Mouse (Mus musculus) lung, embryonic 16.5 days (tissue): ENCODE results near the gene Atp5d. TPM values are rescaled to one million over a fixed set of nuclear protein-coding genes. Genes with fewer than 3 reads are reported as not detected.
"Not testable (repeated sequence)": the region's sequence is repeated elsewhere in the genome, so short reads cannot be mapped to it uniquely, and the experiment has no call there.

Experiments used
- ATAC-seq: fragments of 200-750 bp; cut with Nextera tagmentation; 2 replicates; pipeline ENCODE4 v1.8.0; 2017; ENCODE audit warnings: low read depth, mild to moderate bottlenecking, moderate library complexity
- H3K27ac ChIP-seq: fragments of 300-500 bp; sonication (generic); 2 replicates; pipeline ENCODE4 v1.5.1; 2014; ENCODE audit warnings: mild to moderate bottlenecking, control low read depth, low read length
- H3K27me3 ChIP-seq: fragments of 300-500 bp; sonication (generic); 2 replicates; pipeline ENCODE4 v1.6.1; 2014; ENCODE audit warnings: low read depth, low read length, mixed read lengths; ENCODE audit not compliant: control insufficient read depth, insufficient read depth
- H3K36me3 ChIP-seq: fragments of 300-500 bp; sonication (generic); 2 replicates; pipeline ENCODE4 v1.6.1; 2014; ENCODE audit warnings: low read length; ENCODE audit not compliant: control insufficient read depth, insufficient read depth
- H3K4me1 ChIP-seq: fragments of 300-500 bp; sonication (generic); replicated peaks from 2 replicates; pipeline ENCODE4 v1.6.1; 2014; ENCODE audit warnings: low read length, mixed read lengths; ENCODE audit not compliant: control insufficient read depth, insufficient read depth
- H3K4me2 ChIP-seq: fragments of 300-500 bp; sonication (generic); 2 replicates; pipeline ENCODE4 v1.6.1; 2014; ENCODE audit warnings: low read depth, low read length, control low read depth
- H3K4me3 ChIP-seq: fragments of 300-500 bp; sonication (generic); 2 replicates; pipeline ENCODE4 v1.5.1; 2014; ENCODE audit warnings: mild to moderate bottlenecking, low read length, control low read depth
- H3K9ac ChIP-seq: fragments of 300-500 bp; sonication (generic); 2 replicates; pipeline ENCODE4 v1.6.1; 2014; ENCODE audit warnings: low read length, control low read depth
- H3K9me3 ChIP-seq: fragments of 300-500 bp; sonication (generic); 2 replicates; pipeline ENCODE4 v1.6.1; 2016; ENCODE audit warnings: low read length; ENCODE audit not compliant: control insufficient read depth
- WGBS: fragments of 180-500 bp; shearing (Covaris S2); extraction: QIAGEN DNeasy Blood & Tissue Kit; methylation state at CpG from one replicate; pipeline ENCODE4 v1.1.7; 2014; 5-methylcytosine and 5-hydroxymethylcytosine counted together
- polyA plus RNA-seq: library from polyadenylated mRNA; unstranded; fragments of >200 nt; fragmentation: Nextera tagmentation; extraction: Ambion mirVana; gene quantifications from 2 replicates; pipeline ENCODE4 v1.2.1, GENCODE M21; 2015

The Atp5d gene
- polyA plus RNA-seq, 1 experiment from 2014 or later = 534 TPM

DNA sequence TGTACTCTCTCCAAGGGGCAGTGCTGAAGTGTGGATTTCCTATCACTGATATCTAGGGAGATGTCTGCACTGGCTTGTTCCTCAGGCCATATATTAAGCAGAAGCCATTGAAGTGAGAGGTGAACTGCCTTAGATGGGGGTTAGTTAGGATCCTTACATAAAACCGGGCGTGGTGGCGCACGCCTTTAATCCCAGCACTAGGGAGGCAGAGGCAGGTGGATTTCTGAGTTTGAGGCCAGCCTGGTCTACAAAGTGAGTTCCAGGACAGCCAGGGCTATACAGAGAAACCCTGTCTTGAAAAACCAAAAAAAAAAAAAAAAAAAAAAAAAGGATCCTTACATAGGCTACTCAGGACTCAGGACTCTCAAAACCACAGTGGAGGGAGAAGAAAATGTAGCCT lies 27.7 kb downstream of the Atp5d start:
- not testable (repeated sequence) for H3K27ac ChIP-seq, H3K27me3 ChIP-seq, H3K9me3 ChIP-seq, ATAC-seq, H3K4me3 ChIP-seq
- Histone ChIP-seq H3K9ac (peak overlapping the region; percentile 46), H3K4me1 (peaks cover 60% of the 10 kb centered on the region), H3K4me2 (peak overlapping the region; percentile 39; the same call in 1 of the 2 replicates), H3K36me3 (peaks cover 15% of the 10 kb centered on the region)
- 95% methylated on average over 4 of the region's 4 CpGs for WGBS

- Histone ChIP-seq H3K9me3 (no peaks in the 10 kb centered on the region), H3K36me3 (peaks cover 23% of the 10 kb centered on the region), H3K27ac (peak overlapping the region; percentile 99), H3K4me3 (peak overlapping the region; percentile 86), H3K27me3 (no peaks in the 10 kb centered on the region), H3K4me2 (peak overlapping the region; percentile 91), H3K4me1 (peaks cover 54% of the 10 kb centered on the region), H3K9ac (peak overlapping the region; percentile 98)
- peak; percentile 93 for ATAC-seq
- 0% methylated on average over 53 of the region's 55 CpGs for WGBS
Measured at GRCm38 (mm10) chr10:80167460-80168037, 29.1 kb downstream of the Atp5d start.

DNA sequence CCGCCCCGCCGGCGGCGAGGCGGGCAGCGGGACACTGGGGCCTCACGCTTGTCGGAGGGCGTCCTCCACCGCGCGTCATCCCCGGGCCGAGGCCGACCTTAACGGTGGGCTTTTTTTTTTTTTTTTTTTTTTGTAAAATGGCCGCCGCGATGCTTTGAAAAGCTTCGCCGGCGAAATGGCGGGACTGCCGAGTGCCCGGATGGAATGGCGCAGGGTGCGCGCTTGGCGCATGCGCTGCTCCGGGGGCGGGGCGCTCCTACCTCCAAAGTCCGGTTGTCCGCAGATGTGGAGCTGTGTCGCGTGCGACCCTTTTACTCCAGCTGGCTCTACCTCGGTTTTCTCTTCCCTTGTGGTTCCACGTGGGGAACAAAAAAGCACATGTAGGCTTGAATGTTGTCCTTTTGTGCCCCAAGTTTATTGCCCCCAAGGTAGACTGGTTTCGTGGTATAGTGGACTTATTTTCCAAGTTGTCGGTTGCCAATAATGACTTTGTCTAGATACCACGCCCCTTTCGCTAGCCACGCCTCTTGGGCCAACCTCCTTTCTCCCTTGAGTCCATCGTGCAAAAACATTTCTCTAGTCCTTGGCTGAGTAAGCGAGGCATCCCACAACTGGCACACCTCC lies 29.7 kb downstream of the Atp5d start:
- Histone ChIP-seq H3K9ac (peak overlapping the region; percentile 98), H3K27me3 (no peaks in the 10 kb centered on the region), H3K4me1 (peaks cover 48% of the 10 kb centered on the region), H3K27ac (peak overlapping the region; percentile 99), H3K9me3 (no peaks in the 10 kb centered on the region), H3K4me2 (peak overlapping the region; percentile 91), H3K4me3 (peak overlapping the region; percentile 86), H3K36me3 (peaks cover 23% of the 10 kb centered on the region)
- WGBS = under 1% methylated on average over 44 of the region's 48 CpGs
- ATAC-seq = peak; percentile 59

DNA sequence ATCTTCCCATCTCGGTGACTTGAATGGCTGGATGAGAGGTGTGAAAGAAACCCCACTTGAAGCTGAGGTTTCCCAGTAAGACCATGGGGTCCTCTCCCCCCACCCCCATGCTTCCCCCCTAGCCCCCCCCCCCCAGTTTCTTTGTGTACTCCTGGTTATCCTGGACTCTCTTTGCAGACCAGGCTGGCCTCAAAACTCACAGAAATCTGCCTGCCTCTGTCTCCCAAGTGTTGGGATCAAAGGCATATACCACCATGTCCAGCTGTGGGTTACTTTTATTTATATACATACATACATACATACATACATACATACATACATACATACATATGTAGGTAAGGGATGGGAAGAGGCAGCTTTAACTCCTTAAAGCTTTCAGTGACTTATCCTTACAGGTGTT lies 30.6 kb downstream of the Atp5d start:
- H3K9ac ChIP-seq = peak overlapping the region; percentile 98
- peak overlapping the region; percentile 99 for H3K27ac ChIP-seq
- H3K4me3 ChIP-seq = peak overlapping the region; percentile 86
- 40% methylated on average over 1 of the region's 1 CpGs for WGBS
- no peaks in the 10 kb centered on the region for H3K9me3 ChIP-seq
- peak overlapping the region; percentile 91 for H3K4me2 ChIP-seq
- ATAC-seq = no peak
- no peaks in the 10 kb centered on the region for H3K27me3 ChIP-seq
- peaks cover 23% of the 10 kb centered on the region for H3K36me3 ChIP-seq
- peaks cover 43% of the 10 kb centered on the region for H3K4me1 ChIP-seq

- Histone ChIP-seq H3K9ac (0 out of 2 replicates have a peak overlapping the region, but pooled peaks have one; percentile 43), H3K36me3 (peaks cover 23% of the 10 kb centered on the region), H3K27ac (no peak overlapping the region), H3K9me3 (no peaks in the 10 kb centered on the region), H3K4me3 (no peak overlapping the region), H3K4me1 (peaks cover 37% of the 10 kb centered on the region), H3K4me2 (no peak overlapping the region), H3K27me3 (no peaks in the 10 kb centered on the region)
- 85% methylated on average over 7 of the region's 7 CpGs for WGBS
- no peak for ATAC-seq
Measured at GRCm38 (mm10) chr10:80169651-80170050, 31.2 kb downstream of the Atp5d start.

DNA sequence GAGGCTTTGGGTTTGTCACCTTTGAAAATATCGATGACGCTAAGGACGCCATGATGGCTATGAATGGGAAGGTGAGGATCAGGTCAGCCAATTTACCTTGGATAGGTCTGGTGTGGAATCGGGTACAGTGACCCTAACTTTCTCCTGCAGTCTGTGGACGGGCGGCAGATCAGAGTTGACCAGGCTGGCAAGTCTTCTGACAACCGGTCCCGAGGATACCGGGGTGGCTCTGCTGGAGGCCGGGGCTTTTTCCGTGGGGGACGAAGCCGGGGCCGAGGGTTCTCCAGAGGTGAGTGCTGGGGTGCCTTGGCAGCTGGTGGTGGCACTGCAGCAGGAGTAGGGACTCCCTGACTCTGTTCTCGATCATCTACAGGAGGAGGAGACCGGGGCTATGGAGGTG lies 31.6 kb downstream of the Atp5d start:
- no peaks in the 10 kb centered on the region for H3K27me3 ChIP-seq
- H3K9ac ChIP-seq = no peak overlapping the region
- 92% methylated on average over 16 of the region's 16 CpGs for WGBS
- H3K4me2 ChIP-seq = no peak overlapping the region
- ATAC-seq = no peak
- no peak overlapping the region for H3K27ac ChIP-seq
- H3K36me3 ChIP-seq = peaks cover 23% of the 10 kb centered on the region
- H3K4me3 ChIP-seq = no peak overlapping the region
- H3K9me3 ChIP-seq = no peaks in the 10 kb centered on the region
- H3K4me1 ChIP-seq = peaks cover 35% of the 10 kb centered on the region

GRCm38 (mm10) chr10:80170601-80171021 lies 32.2 kb downstream of the Atp5d start:
- H3K9me3 ChIP-seq = no peaks in the 10 kb centered on the region
- peaks cover 23% of the 10 kb centered on the region for H3K36me3 ChIP-seq
- no peak overlapping the region for H3K4me2 ChIP-seq
- H3K27me3 ChIP-seq = no peaks in the 10 kb centered on the region
- H3K4me3 ChIP-seq = no peak overlapping the region
- H3K27ac ChIP-seq = no peak overlapping the region
- H3K9ac ChIP-seq = no peak overlapping the region
- peaks cover 30% of the 10 kb centered on the region for H3K4me1 ChIP-seq
- no peak for ATAC-seq
- WGBS = 92% methylated on average over 19 of the region's 19 CpGs

DNA sequence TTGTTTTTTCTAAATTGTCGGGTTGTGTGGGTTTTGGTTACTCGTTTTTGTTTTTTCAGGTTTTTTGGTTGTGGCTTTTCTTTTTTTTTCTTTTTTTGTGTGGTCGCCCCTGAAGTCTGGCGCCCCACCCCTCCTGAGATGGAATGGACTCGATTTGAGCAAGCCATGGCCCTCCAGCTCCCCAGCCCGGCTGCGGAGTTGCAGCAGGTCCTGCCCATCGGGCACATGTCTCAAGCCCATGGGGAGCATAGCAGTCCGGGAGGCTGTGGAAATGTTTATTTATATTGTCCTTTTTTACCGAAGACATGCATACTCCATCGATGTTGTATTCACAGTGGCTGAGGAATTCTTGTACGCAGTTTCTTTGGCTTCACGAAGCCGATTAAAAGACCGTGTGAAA lies 32.8 kb downstream of the Atp5d start:
- WGBS = 70% methylated on average over 15 of the region's 15 CpGs
- no peak for ATAC-seq
- H3K4me3 ChIP-seq = no peak overlapping the region
- no peak overlapping the region for H3K4me2 ChIP-seq
- H3K9me3 ChIP-seq = no peaks in the 10 kb centered on the region
- H3K27me3 ChIP-seq = no peaks in the 10 kb centered on the region
- H3K27ac ChIP-seq = no peak overlapping the region
- H3K9ac ChIP-seq = no peak overlapping the region
- H3K36me3 ChIP-seq = peaks cover 23% of the 10 kb centered on the region
- H3K4me1 ChIP-seq = peaks cover 27% of the 10 kb centered on the region

- Histone ChIP-seq H3K9ac (peak overlapping the region; percentile 60; the same call in 1 of the 2 replicates), H3K36me3 (peaks cover 23% of the 10 kb centered on the region), H3K4me3 (peak overlapping the region; percentile 53; the same call in 1 of the 2 replicates), H3K9me3 (no peaks in the 10 kb centered on the region), H3K27ac (peak overlapping the region; percentile 76), H3K4me1 (peaks cover 21% of the 10 kb centered on the region), H3K27me3 (no peaks in the 10 kb centered on the region), H3K4me2 (peak overlapping the region; percentile 53)
- WGBS = 83% methylated on average over 45 of the region's 45 CpGs
- ATAC-seq = no peak
Measured at GRCm38 (mm10) chr10:80171760-80172526, 33.5 kb downstream of the Atp5d start.
